Mouse (Mus musculus): Measurements from ENCODE around the gene Ica1.

GRCm38 (mm10) chr6:8754486-8754885 lies 23.8 kb downstream of the Ica1 start:
- TF ChIP-seq FLI1 (IDR thresholded peaks at IDR 0.05; ENCODE audit: low read length) (no peak), GATA1 (IDR thresholded peaks at IDR 0.05; ENCODE audit: borderline replicate concordance, low read length) (no peak)
